ENCODE assay signal across 16 mouse cellular contexts in genomic region chr15:84566568-84567110, GRCm38 (mm10). TPM values are rescaled to one million over a fixed set of nuclear protein-coding genes. Genes with fewer than 3 reads are reported as not detected.
A peak's percentile ranks its signal among the peaks of the same experiment; 100 is the strongest.
DNase-seq lines count a peak whose midpoint lies in the region; ATAC-seq and TF ChIP-seq lines count a peak whose summit lies in the region.
"Had no signal": no experiment of that assay in that cellular context is flagged by ENCODE, and none has a peak within 500 bp of the region (broad histone marks: within the 10 kb centered on the region; RNA-seq: fewer than 3 reads in every experiment).

No protein-coding gene starts in this region.

- no peaks in the 10 kb centered on the region for H3K36me3 ChIP-seq in testis, adult 2 months (ENCODE audit: control insufficient read depth, insufficient read depth, low read length)
- H3K36me3 ChIP-seq in embryonic facial prominence, embryonic 15.5 days, result no peaks in the 10 kb centered on the region
- H3K36me3 ChIP-seq in forebrain, embryonic 11.5 days (ENCODE audit: control insufficient read depth, insufficient read depth, low read length), result no peaks in the 10 kb centered on the region
- H3K36me3 ChIP-seq: hindbrain, embryonic 15.5 days; liver, embryonic 13.5 days had no signal

- peak overlapping the region; percentile 25 for H3K4me3 ChIP-seq in testis, adult 2 months (ENCODE audit: control insufficient read depth, low read depth, low read length)
- H3K4me3 ChIP-seq in embryonic facial prominence, embryonic 15.5 days (replicated peaks), result no peak overlapping the region
- H3K4me3 ChIP-seq in forebrain, embryonic 11.5 days (ENCODE audit: low read depth, low read length), result no peak overlapping the region
- H3K4me3 ChIP-seq: hindbrain, embryonic 15.5 days; liver, embryonic 13.5 days had no signal

- peaks cover 5% of the 10 kb centered on the region for H3K4me1 ChIP-seq in testis, adult 2 months (ENCODE audit: control insufficient read depth, insufficient read depth, low read length)
- no peaks in the 10 kb centered on the region for H3K4me1 ChIP-seq in embryonic facial prominence, embryonic 15.5 days
- no peaks in the 10 kb centered on the region for H3K4me1 ChIP-seq in forebrain, embryonic 11.5 days (replicated peaks; ENCODE audit: control insufficient read depth, insufficient read depth, low read length)
- H3K4me1 ChIP-seq: hindbrain, embryonic 15.5 days; liver, embryonic 13.5 days had no signal

- TF ChIP-seq CTCF in testis, adult 2 months (IDR thresholded peaks at IDR 0.05; ENCODE audit: control insufficient read depth, insufficient read depth, insufficient replicate concordance, low read depth, low read length), result no peak

- intact Hi-C loops in heart, postnatal 10 days (cut with DNase I), result no loop called here

- no peaks in the 10 kb centered on the region for H3K27me3 ChIP-seq in testis, adult 2 months (ENCODE audit: control insufficient read depth, insufficient read depth, low read length)
- no peaks in the 10 kb centered on the region for H3K27me3 ChIP-seq in embryonic facial prominence, embryonic 15.5 days
- H3K27me3 ChIP-seq in forebrain, embryonic 11.5 days (ENCODE audit: control insufficient read depth, insufficient read depth, low read length), result no peaks in the 10 kb centered on the region
- H3K27me3 ChIP-seq: hindbrain, embryonic 15.5 days; liver, embryonic 13.5 days had no signal

- ATAC-seq in embryonic facial prominence, embryonic 15.5 days (ENCODE audit: insufficient number of reproducible peaks, low FRiP score, low TSS enrichment, low read depth), result peak; percentile 51; the same call in 1 of the 2 replicates
- no peak for ATAC-seq in forebrain, embryonic 11.5 days (replicated peaks; ENCODE audit: low FRiP score)
- ATAC-seq: midbrain, embryonic 16.5 days had no signal

- WGBS in embryonic facial prominence, embryonic 15.5 days, result 50% methylated on average over 17 of the region's 17 CpGs
- WGBS in forebrain, embryonic 11.5 days, result 60% methylated on average over 17 of the region's 17 CpGs

- no peak overlapping the region for H3K9ac ChIP-seq in embryonic facial prominence, embryonic 15.5 days
- H3K9ac ChIP-seq in forebrain, embryonic 11.5 days (ENCODE audit: low read length), result no peak overlapping the region
- H3K9ac ChIP-seq: hindbrain, embryonic 15.5 days; liver, embryonic 13.5 days had no signal

- TF ChIP-seq POLR2A in testis, adult 2 months (IDR thresholded peaks at IDR 0.05; ENCODE audit: control insufficient read depth, low read depth, low read length), result no peak

- H3K4me2 ChIP-seq in embryonic facial prominence, embryonic 15.5 days (replicated peaks), result no peak overlapping the region
- H3K4me2 ChIP-seq in forebrain, embryonic 11.5 days (ENCODE audit: low read depth, low read length, severe bottlenecking), result no peak overlapping the region
- H3K4me2 ChIP-seq: hindbrain, embryonic 15.5 days; liver, embryonic 13.5 days had no signal

- H3K9me3 ChIP-seq in embryonic facial prominence, embryonic 15.5 days (replicated peaks), result no peaks in the 10 kb centered on the region
- no peaks in the 10 kb centered on the region for H3K9me3 ChIP-seq in forebrain, embryonic 11.5 days (ENCODE audit: control insufficient read depth, low read length)
- H3K9me3 ChIP-seq: hindbrain, embryonic 15.5 days; liver, embryonic 13.5 days had no signal

- peak; percentile 4 to 10 for DNase-seq in heart, postnatal 10 days
- no peak for DNase-seq in heart, adult 8-10 months (ENCODE audit: low spot score)
- no peak for DNase-seq in testis, postnatal 14 days (ENCODE audit: low spot score)
- DNase-seq in testis, postnatal 10 days (ENCODE audit: low spot score), result peak; percentile 48
- no peak for DNase-seq in forebrain, embryonic 11.5 days (ENCODE audit: low spot score)
- no peak for DNase-seq in left cerebral cortex, adult 11 months (ENCODE audit: low spot score)
- DNase-seq: adrenal gland, adult 8-10 months; cerebellum, postnatal 14 days; heart, adult 11 months; kidney, adult 9 months; liver, embryonic 13.5 days had no signal

- no peak overlapping the region for H3K27ac ChIP-seq in testis, adult 2 months (ENCODE audit: control insufficient read depth, insufficient read depth, low read depth, low read length)
- H3K27ac ChIP-seq in embryonic facial prominence, embryonic 15.5 days (replicated peaks), result no peak overlapping the region
- no peak overlapping the region for H3K27ac ChIP-seq in forebrain, embryonic 11.5 days (ENCODE audit: low read depth, low read length)
- H3K27ac ChIP-seq: hindbrain, embryonic 15.5 days; liver, embryonic 13.5 days; macrophage had no signal

RNA-seq across cellular contexts. Expression of gene Rtl6, which starts 9.0 kb away (rescaled TPM):
- 1 to 10 TPM; 7.9 to 9.2 TPM for total RNA-seq in heart, postnatal 10 days (2021)
- total RNA-seq in heart, adult 8-10 months (2022), result 1 to 10 TPM; 6.1 to 8.3 (median 6.6) TPM
- 32.1 and 34.3 TPM in 2 replicates for polyA plus RNA-seq in testis, adult 2 months (2012; rRNA removed)
- polyA plus RNA-seq in embryonic facial prominence, embryonic 15.5 days (2015; fragmentation: Nextera tagmentation; extraction: Ambion mirVana), result 19.5 and 21.5 TPM in 2 replicates
- 30.0 and 30.9 TPM in 2 replicates for polyA plus RNA-seq in forebrain, embryonic 11.5 days (2014; fragmentation: Nextera tagmentation; extraction: Ambion mirVana)

Comparison
In these comparisons a context has a peak if more than half of its experiments do, and no peak if none do; other contexts are left out.
1. DNase-seq: peak in heart, postnatal 10 days (2 of 2) and testis, postnatal 10 days (single experiment); none in heart, adult 8-10 months (single experiment), testis, postnatal 14 days (single experiment), forebrain, embryonic 11.5 days (single experiment) and left cerebral cortex, adult 11 months (single experiment).